8 mouse cellular contexts compared by ENCODE assay signal in genomic region chr9:31925830-31926624, GRCm38 (mm10). TPM values are rescaled to one million over a fixed set of nuclear protein-coding genes. Genes with fewer than 3 reads are reported as not detected.
DNase-seq lines count a peak whose midpoint lies in the region; ATAC-seq and TF ChIP-seq lines count a peak whose summit lies in the region.

No protein-coding gene starts in this region.

- peak; percentile 100 for ATAC-seq in common myeloid progenitor, adult 5-6 weeks (replicated peaks; ENCODE audit: low read depth, poor library complexity, severe bottlenecking)
- peak; percentile 100 for ATAC-seq in megakaryocyte progenitor cell, adult 5-6 weeks (replicated peaks; ENCODE audit: poor library complexity)

- DNase-seq in T-cell, adult 2 months (ENCODE audit: low spot score): peak; percentile 69
- DNase-seq in gastrocnemius, adult 8-10 months (ENCODE audit: low spot score in 2 of 2): peak; percentile 60 to 65
- peak; percentile 78 for DNase-seq in hindlimb bud, embryonic 11.5 days (ENCODE audit: extremely low spot score, low read depth, low spot score)
- DNase-seq in left cerebral cortex, adult 2 months (ENCODE audit: extremely low spot score in 1 of 2, low spot score in 2 of 2): peak; percentile 79 to 89
- DNase-seq in right cerebral cortex, postnatal 14 days: peak; percentile 86
- peak; percentile 77 for DNase-seq in urinary bladder, postnatal 25 days (ENCODE audit: low spot score)

- H3K27ac ChIP-seq in left cerebral cortex, adult 2 months: no peak overlapping the region

- intact Hi-C loops in left cerebral cortex, adult 2 months (cut with DNase I): loop anchor here (1.0 to 10.0 kb wide), 3 partner anchors 349 to 511 kb away; no protein-coding TSS in a partner anchor

- peak; percentile 99 for TF ChIP-seq CTCF in left cerebral cortex, adult 2 months (IDR thresholded peaks at IDR 0.05)

- H3K4me3 ChIP-seq in left cerebral cortex, adult 2 months: no peak overlapping the region

RNA-seq across cellular contexts. Expression of gene Barx2, which starts 12.8 kb away (rescaled TPM):
- not detected in 2 replicates for total RNA-seq in common myeloid progenitor, adult 5-6 weeks (2017)
- total RNA-seq in gastrocnemius, adult 8-10 months (2022): 10 to 100 TPM in 2 of 4 experiments, 1 to 10 TPM in 2; 8.4 to 13.1 (median 10.5) TPM
- 1 to 10 TPM; 5.0 to 6.8 TPM for total RNA-seq in left cerebral cortex, adult 2 months (2021)
- total RNA-seq in megakaryocyte progenitor cell, adult 5-6 weeks (2015): not detected in 2 replicates
- total RNA-seq in megakaryocyte progenitor cell, adult 5-6 weeks (2017): not detected in 2 replicates
